17 mouse cellular contexts compared by ENCODE assay signal in genomic region chr3:102360732-102361280, GRCm38 (mm10).
DNase-seq lines count a peak whose midpoint lies in the region; TF ChIP-seq lines count a peak whose summit lies in the region.
"Had no signal": no experiment of that assay in that cellular context is flagged by ENCODE, and none has a peak within 500 bp of the region (broad histone marks: within the 10 kb centered on the region; RNA-seq: fewer than 3 reads in every experiment).

No protein-coding gene starts in this region.

- no peak overlapping the region for H3K9ac ChIP-seq in heart, adult 2 months (ENCODE audit: low read depth, low read length)
- H3K9ac ChIP-seq: embryonic facial prominence, embryonic 13.5 days; hindbrain, embryonic 14.5 days; intestine, embryonic 15.5 days; liver, postnatal 0 days; stomach, embryonic 15.5 days had no signal

- WGBS in heart, adult 2 months, result 29% methylated on average over 9 of the region's 9 CpGs

- H3K4me1 ChIP-seq in heart, adult 2 months (ENCODE audit: control insufficient read depth, insufficient read depth, low read length), result peaks cover 10% of the 10 kb centered on the region
- H3K4me1 ChIP-seq: intestine, embryonic 15.5 days; megakaryocyte, embryonic 14.5 days; stomach, embryonic 15.5 days had no signal

- TF ChIP-seq CTCF in heart, adult 2 months (IDR thresholded peaks at IDR 0.05), result no peak

- peak overlapping the region; percentile 56 for H3K27ac ChIP-seq in heart, adult 2 months
- H3K27ac ChIP-seq: embryonic facial prominence, embryonic 13.5 days; hindbrain, embryonic 14.5 days; intestine, embryonic 15.5 days; stomach, embryonic 15.5 days had no signal

- peak; percentile 26 to 35 for DNase-seq in heart, adult 2 months
- no peak for DNase-seq in heart, adult 8-10 months (ENCODE audit: low spot score)
- DNase-seq in kidney, postnatal 25 days, result peak; percentile 13 to 37
- no peak for DNase-seq in kidney, adult 11 months
- DNase-seq in lung, postnatal 25 days (ENCODE audit: low spot score), result peak; percentile 3
- no peak for DNase-seq in lung, postnatal 36 days
- no peak for DNase-seq in layer of hippocampus, adult 9-11 months
- DNase-seq: adrenal gland, postnatal 25 days; cerebellum, adult 9-11 months; gastrocnemius, postnatal 25 days; liver, postnatal 0 days; thymus, adult 2 months had no signal

- no peaks in the 10 kb centered on the region for H3K36me3 ChIP-seq in heart, adult 2 months (ENCODE audit: control insufficient read depth, insufficient read depth, low read length)
- H3K36me3 ChIP-seq: embryonic facial prominence, embryonic 13.5 days; intestine, embryonic 15.5 days; stomach, embryonic 15.5 days had no signal

- TF ChIP-seq POLR2A in heart, adult 2 months (IDR thresholded peaks at IDR 0.05; ENCODE audit: insufficient read depth, low read depth, low read length), result no peak

- no peaks in the 10 kb centered on the region for H3K27me3 ChIP-seq in heart, adult 2 months (ENCODE audit: control insufficient read depth, insufficient read depth, low read length)
- H3K27me3 ChIP-seq: embryonic facial prominence, embryonic 13.5 days; intestine, embryonic 15.5 days; megakaryocyte, embryonic 14.5 days; stomach, embryonic 15.5 days had no signal

- TF ChIP-seq EP300 in heart, adult 2 months (IDR thresholded peaks at IDR 0.05; ENCODE audit: insufficient read depth, low read depth, low read length), result no peak

- no peaks in the 10 kb centered on the region for H3K79me2 ChIP-seq in heart, adult 2 months (replicated peaks; ENCODE audit: control insufficient read depth, insufficient read depth, low read length)

- no peak overlapping the region for H3K4me3 ChIP-seq in heart, adult 2 months
- H3K4me3 ChIP-seq: embryonic facial prominence, embryonic 13.5 days; intestine, embryonic 15.5 days; megakaryocyte, embryonic 14.5 days; stomach, embryonic 15.5 days had no signal

- intact Hi-C loops in heart, adult 2 months (cut with DNase I), result no loop called here

Comparison
In these comparisons a context has a peak if more than half of its experiments do, and no peak if none do; other contexts are left out.
1. DNase-seq: peak in heart, adult 2 months (2 of 2), kidney, postnatal 25 days (2 of 2) and lung, postnatal 25 days (single experiment); none in heart, adult 8-10 months (single experiment), kidney, adult 11 months (single experiment), lung, postnatal 36 days (single experiment) and layer of hippocampus, adult 9-11 months (single experiment).